Mouse (Mus musculus) heart, adult 2 months (tissue): Measurements from ENCODE around the gene Kirrel3. TPM values are rescaled to one million over a fixed set of nuclear protein-coding genes. Genes with fewer than 3 reads are reported as not detected.

Experiments used
- DNase-seq, 2 experiments: peaks; one replicate each; pipeline ENCODE4 v3.0.0; 2021
- H3K27ac ChIP-seq: fragments of 200-600 bp; 2 replicates; pipeline ENCODE4 v1.8.1; 2022
- H3K27me3 ChIP-seq: fragments of 200-500 bp; 2 replicates; pipeline ENCODE4 v1.6.1; 2012; ENCODE audit warnings: mild to moderate bottlenecking, low read length, inconsistent platforms, mixed read lengths; ENCODE audit not compliant: control insufficient read depth, insufficient read depth
- H3K36me3 ChIP-seq: fragments of 200-500 bp; 2 replicates; pipeline ENCODE4 v1.6.1; 2012; ENCODE audit warnings: low read length, inconsistent platforms; ENCODE audit not compliant: control insufficient read depth, insufficient read depth
- H3K4me1 ChIP-seq: fragments of 200-500 bp; 2 replicates; pipeline ENCODE4 v1.6.1; 2011; ENCODE audit warnings: low read length; ENCODE audit not compliant: control insufficient read depth, insufficient read depth
- H3K4me3 ChIP-seq: fragments of 200-600 bp; 2 replicates; pipeline ENCODE4 v1.8.1; 2022
- H3K79me2 ChIP-seq: fragments of 200-500 bp; replicated peaks from 2 replicates; pipeline ENCODE4 v1.6.1; 2012; ENCODE audit warnings: mild to moderate bottlenecking, inconsistent platforms, low read length, moderate library complexity, mixed read lengths; ENCODE audit not compliant: control insufficient read depth, insufficient read depth
- H3K9ac ChIP-seq: fragments of 200-500 bp; 2 replicates; pipeline ENCODE4 v1.6.1; 2012; ENCODE audit warnings: low read depth, mild to moderate bottlenecking, control low read depth, inconsistent platforms, low read length, mixed read lengths
- CTCF ChIP-seq: fragments of 200-600 bp; IDR thresholded peaks from 2 replicates; pipeline ENCODE4 v1.8.1; 2022; ENCODE audit warnings: antibody characterized with exemption, mild to moderate bottlenecking, moderate library complexity
- EP300 ChIP-seq: fragments of 200-500 bp; IDR thresholded peaks from 2 replicates; pipeline ENCODE4 v1.6.1; 2011; ENCODE audit warnings: low read depth, low read length, control low read depth; ENCODE audit not compliant: insufficient read depth
- POLR2A ChIP-seq: fragments of 200-500 bp; IDR thresholded peaks from 2 replicates; pipeline ENCODE4 v1.6.1; 2011; ENCODE audit warnings: mild to moderate bottlenecking, low read depth, low read length, control low read depth; ENCODE audit not compliant: insufficient read depth
- WGBS: fragments of 180-500 bp; shearing (Covaris S2); methylation state at CpG from one replicate; pipeline ENCODE4 v1.1.7; 2018; 5-methylcytosine and 5-hydroxymethylcytosine counted together
- intact Hi-C: fragments of 180-260 bp; cut with DNase I; formaldehyde crosslinking; loops from one replicate; pipeline ENCODE4 v1.15.1; 2025
- polyA plus RNA-seq: library from polyadenylated mRNA; depleted of rRNA; stranded (reverse); fragments of >200 nt; gene quantifications from 2 replicates; pipeline ENCODE4 v1.2.3, GENCODE M21; 2012
- total RNA-seq, 2 experiments: library from RNA; stranded (reverse); gene quantifications; 2 replicates each; pipeline ENCODE4 v1.2.3; 2021

Kirrel3 gene
- total and polyA plus RNA-seq, 3 experiments: 0.18 to 0.59 (median 0.57) TPM

DNA sequence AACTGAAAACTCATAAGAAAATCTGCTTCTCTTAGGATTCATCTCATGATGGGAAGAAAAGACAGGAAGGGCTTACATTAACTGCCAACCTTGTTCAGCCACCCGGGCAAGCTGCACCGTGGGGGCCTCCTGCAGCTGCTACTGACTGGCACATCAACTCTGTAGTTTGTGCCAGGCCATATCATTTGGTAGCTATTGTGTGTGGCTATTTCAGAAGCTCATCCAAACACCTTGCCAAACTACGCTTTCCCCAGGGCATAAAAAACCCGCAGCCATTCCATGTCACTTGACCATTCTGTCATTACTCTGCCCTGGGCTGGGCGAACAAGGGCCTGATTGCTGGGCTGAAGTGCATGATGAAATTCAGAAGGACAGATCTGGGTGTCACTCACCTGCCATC is 453.9 kb downstream of the Kirrel3 start:
- Histone ChIP-seq H3K36me3 (no peaks in the 10 kb centered on the region), H3K4me1 (no peaks in the 10 kb centered on the region), H3K4me3 (no peak overlapping the region), H3K27ac (no peak overlapping the region), H3K79me2 (no peaks in the 10 kb centered on the region), H3K27me3 (no peaks in the 10 kb centered on the region), H3K9ac (no peak overlapping the region)
- WGBS: 72% methylated on average over 5 of the region's 5 CpGs
- intact Hi-C loops: no loop called here
- TF ChIP-seq EP300 (no peak), POLR2A (no peak), CTCF (no peak)
- no peak for DNase-seq

DNA sequence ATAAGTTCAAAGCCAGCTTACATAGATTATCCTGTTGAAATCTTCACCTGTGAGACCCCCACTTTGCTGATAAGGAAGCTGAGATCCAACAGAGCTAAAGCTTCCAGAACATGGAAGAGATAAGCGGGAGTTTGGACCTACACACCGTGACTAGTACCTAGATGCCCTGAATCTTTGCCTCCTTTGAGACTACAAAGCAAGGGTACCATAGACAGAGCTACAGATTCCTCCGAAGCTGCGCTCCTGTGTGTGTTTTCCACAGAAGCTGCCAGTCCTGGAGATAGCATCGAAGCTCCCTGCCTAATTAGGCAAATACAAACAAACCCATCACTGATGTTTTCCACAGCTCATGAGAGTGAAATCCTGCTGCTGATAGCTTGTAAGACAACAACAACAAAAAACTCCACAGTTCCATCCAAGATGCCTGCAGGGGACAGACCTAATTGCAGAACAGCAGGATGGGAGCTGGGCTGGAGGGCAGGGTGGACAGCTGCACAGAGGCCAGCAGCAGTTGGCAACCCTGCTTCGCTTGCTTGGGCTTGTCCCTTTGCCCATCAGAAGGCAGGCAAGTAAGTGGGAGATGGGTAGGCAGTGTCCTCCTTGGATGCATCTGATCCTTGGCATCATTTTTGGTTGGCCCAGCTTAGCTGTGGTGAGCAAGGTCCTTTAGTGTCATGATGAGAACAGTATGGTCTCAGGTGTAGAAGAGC is 456.6 kb downstream of the Kirrel3 start:
- H3K9ac ChIP-seq: no peak overlapping the region
- no peak for DNase-seq
- intact Hi-C loops: no loop called here
- 66% methylated on average over 6 of the region's 6 CpGs for WGBS
- no peaks in the 10 kb centered on the region for H3K36me3 ChIP-seq
- H3K4me3 ChIP-seq: no peak overlapping the region
- H3K4me1 ChIP-seq: no peaks in the 10 kb centered on the region
- H3K79me2 ChIP-seq: no peaks in the 10 kb centered on the region
- TF ChIP-seq CTCF (no peak), EP300 (no peak), POLR2A (no peak)
- H3K27me3 ChIP-seq: no peaks in the 10 kb centered on the region
- no peak overlapping the region for H3K27ac ChIP-seq

- no peak for TF ChIP-seq POLR2A
- no peak for TF ChIP-seq EP300
- Histone ChIP-seq H3K27me3 (no peaks in the 10 kb centered on the region), H3K79me2 (no peaks in the 10 kb centered on the region), H3K36me3 (no peaks in the 10 kb centered on the region), H3K9ac (no peak overlapping the region), H3K4me3 (no peak overlapping the region), H3K4me1 (no peaks in the 10 kb centered on the region), H3K27ac (no peak overlapping the region)
- intact Hi-C loops: no loop called here
- 77% methylated on average over 7 of the region's 7 CpGs for WGBS
- no peak for DNase-seq
Observed at GRCm38 (mm10) chr9:34942996-34943395, 457.3 kb downstream of the Kirrel3 start.

DNA sequence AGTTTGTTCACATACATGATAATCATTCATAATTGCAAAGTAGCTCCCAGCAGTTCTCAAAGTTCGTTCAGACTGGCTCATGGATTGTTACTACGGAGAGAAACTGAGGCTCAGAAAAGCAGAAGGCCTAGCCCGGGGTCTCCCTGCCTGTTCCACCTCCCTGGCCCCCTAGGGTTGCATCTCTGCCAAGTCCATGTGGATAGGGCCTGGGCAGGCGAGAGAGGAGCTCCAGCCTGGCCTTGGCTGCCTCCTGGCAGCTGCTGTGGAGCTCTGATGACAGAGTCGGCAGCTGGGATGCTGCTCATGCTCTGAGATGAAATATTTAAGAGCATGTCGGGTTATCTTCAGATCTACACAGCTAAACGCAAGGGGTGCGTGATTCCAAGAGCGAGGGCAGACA is 459.6 kb downstream of the Kirrel3 start:
- no peak for DNase-seq
- H3K4me3 ChIP-seq: no peak overlapping the region
- TF ChIP-seq EP300: no peak
- TF ChIP-seq CTCF: no peak
- TF ChIP-seq POLR2A: no peak
- intact Hi-C loops: no loop called here
- no peaks in the 10 kb centered on the region for H3K27me3 ChIP-seq
- no peak overlapping the region for H3K27ac ChIP-seq
- H3K4me1 ChIP-seq: no peaks in the 10 kb centered on the region
- 77% methylated on average over 9 of the region's 9 CpGs for WGBS
- H3K79me2 ChIP-seq: no peaks in the 10 kb centered on the region
- H3K9ac ChIP-seq: no peak overlapping the region
- no peaks in the 10 kb centered on the region for H3K36me3 ChIP-seq

DNA sequence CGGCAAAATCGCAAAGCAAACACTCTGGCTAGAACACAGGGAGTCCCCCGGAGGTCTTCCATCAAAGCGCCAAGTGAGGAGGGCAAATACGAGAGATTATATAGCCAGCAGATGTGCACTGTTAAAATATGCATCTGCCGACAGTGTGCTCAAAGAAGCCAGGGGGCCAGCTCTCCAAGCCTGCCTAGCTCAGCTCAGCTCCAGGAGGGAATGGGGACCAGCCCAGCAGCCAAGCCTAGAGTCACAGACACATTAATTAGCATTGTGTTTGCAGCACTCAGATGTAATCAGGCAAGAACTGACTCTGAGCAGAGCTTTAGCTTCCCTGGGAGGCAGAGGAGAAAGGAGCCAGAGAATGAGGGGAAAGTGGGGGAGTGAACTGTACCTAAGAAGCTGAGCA is 461.6 kb downstream of the Kirrel3 start:
- Histone ChIP-seq H3K27ac (no peak overlapping the region), H3K9ac (no peak overlapping the region), H3K79me2 (no peaks in the 10 kb centered on the region), H3K27me3 (no peaks in the 10 kb centered on the region), H3K36me3 (no peaks in the 10 kb centered on the region), H3K4me1 (no peaks in the 10 kb centered on the region; the same call in 1 of the 2 replicates), H3K4me3 (no peak overlapping the region)
- 54% methylated on average over 6 of the region's 6 CpGs for WGBS
- intact Hi-C loops: no loop called here
- TF ChIP-seq EP300 (no peak), POLR2A (no peak), CTCF (no peak)
- DNase-seq: no peak

- H3K9ac ChIP-seq: no peak overlapping the region
- TF ChIP-seq POLR2A (no peak), CTCF (no peak), EP300 (no peak)
- no peak overlapping the region for H3K4me3 ChIP-seq
- no peak overlapping the region for H3K27ac ChIP-seq
- H3K27me3 ChIP-seq: no peaks in the 10 kb centered on the region
- DNase-seq: peak in 1 of 2 experiments; percentile 11
- intact Hi-C loops: no loop called here
- H3K4me1 ChIP-seq: no peaks in the 10 kb centered on the region; the same call in 1 of the 2 replicates
- no peaks in the 10 kb centered on the region for H3K36me3 ChIP-seq
- no peaks in the 10 kb centered on the region for H3K79me2 ChIP-seq
Observed at GRCm38 (mm10) chr9:34947717-34948116, 462.0 kb downstream of the Kirrel3 start.
